Mouse (Mus musculus): ENCODE results near the gene Abca13. TPM values are rescaled to one million over a fixed set of nuclear protein-coding genes. Genes with fewer than 3 reads are reported as not detected.
"Not testable (repeated sequence)": the region's sequence is repeated elsewhere in the genome, so short reads cannot be mapped to it uniquely, and the experiment has no call there.

The Abca13 gene
- polyA plus RNA-seq, 1 experiment from 2014 or later, result 0.08 TPM

DNA sequence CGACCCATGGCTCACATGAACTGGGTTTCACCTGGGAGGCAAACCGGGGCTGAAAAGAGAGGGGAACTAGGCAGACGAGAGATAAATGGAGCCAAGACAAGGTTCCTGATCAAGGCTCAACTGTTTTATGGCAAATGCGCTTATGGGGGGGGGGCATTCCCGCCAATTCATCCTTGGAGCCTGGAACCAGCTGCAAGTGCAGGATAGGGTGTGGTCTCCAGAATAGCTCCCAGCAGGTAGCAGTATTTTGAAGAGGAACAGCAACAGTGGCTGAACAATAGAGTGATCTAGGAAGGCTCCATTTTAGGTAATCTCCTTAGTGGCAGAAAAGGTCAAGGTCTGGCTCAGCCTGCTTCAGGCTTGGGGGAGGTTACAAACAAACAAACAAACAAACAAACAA is 182.7 kb downstream of the Abca13 start:
- not testable (repeated sequence) for ATAC-seq (replicated peaks; ENCODE audit: insufficient number of reproducible peaks, low FRiP score, low TSS enrichment, low read depth); H3K27ac ChIP-seq (replicated peaks; ENCODE audit: low read depth, low read length); H3K9me3 ChIP-seq (replicated peaks; ENCODE audit: control insufficient read depth, low read length); H3K36me3 ChIP-seq (replicated peaks; ENCODE audit: control insufficient read depth, insufficient read depth, low read depth, low read length); H3K4me1 ChIP-seq (ENCODE audit: control insufficient read depth, insufficient read depth, low read length); DNase-seq (ENCODE audit: low spot score); H3K9ac ChIP-seq (replicated peaks; ENCODE audit: low read length); H3K27me3 ChIP-seq (ENCODE audit: control insufficient read depth, insufficient read depth, low read length); H3K4me3 ChIP-seq (ENCODE audit: low read depth, low read length); H3K4me2 ChIP-seq (ENCODE audit: low read depth, low read length)
- WGBS, result 75% methylated on average over 5 of the region's 5 CpGs

DNA sequence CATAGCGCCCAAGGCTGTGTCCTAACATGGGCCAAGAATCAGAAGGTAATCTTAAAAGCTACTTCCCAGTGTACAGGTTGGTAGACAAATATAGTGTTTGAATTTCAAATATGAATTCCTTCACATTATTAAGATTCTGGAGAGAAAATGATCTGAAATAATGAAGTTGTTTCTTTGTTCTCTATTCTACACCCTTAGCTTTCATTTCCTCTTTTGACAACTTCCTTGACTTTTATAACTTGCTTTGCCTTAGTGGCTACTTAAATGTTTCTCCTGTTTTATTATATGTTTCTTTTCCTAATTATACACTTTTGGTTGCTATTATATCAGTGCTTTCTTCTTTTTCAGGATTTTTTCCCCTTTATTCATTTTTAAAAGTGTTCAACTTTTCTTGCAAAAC is 196.8 kb downstream of the Abca13 start:
- Histone ChIP-seq H3K36me3 (replicated peaks; ENCODE audit: control insufficient read depth, insufficient read depth, low read depth, low read length) (no peaks in the 10 kb centered on the region), H3K27ac (replicated peaks; ENCODE audit: low read depth, low read length) (no peak overlapping the region), H3K27me3 (ENCODE audit: control insufficient read depth, insufficient read depth, low read length) (no peaks in the 10 kb centered on the region), H3K4me1 (ENCODE audit: control insufficient read depth, insufficient read depth, low read length) (no peaks in the 10 kb centered on the region), H3K9ac (replicated peaks; ENCODE audit: low read length) (no peak overlapping the region), H3K9me3 (replicated peaks; ENCODE audit: control insufficient read depth, low read length) (no peaks in the 10 kb centered on the region), H3K4me2 (ENCODE audit: low read depth, low read length) (no peak overlapping the region), H3K4me3 (ENCODE audit: low read depth, low read length) (no peak overlapping the region)
- ATAC-seq (replicated peaks; ENCODE audit: insufficient number of reproducible peaks, low FRiP score, low TSS enrichment, low read depth), result no peak
- WGBS, result 91% methylated on average over 1 of the region's 1 CpGs
- DNase-seq (ENCODE audit: low spot score), result no peak

DNA sequence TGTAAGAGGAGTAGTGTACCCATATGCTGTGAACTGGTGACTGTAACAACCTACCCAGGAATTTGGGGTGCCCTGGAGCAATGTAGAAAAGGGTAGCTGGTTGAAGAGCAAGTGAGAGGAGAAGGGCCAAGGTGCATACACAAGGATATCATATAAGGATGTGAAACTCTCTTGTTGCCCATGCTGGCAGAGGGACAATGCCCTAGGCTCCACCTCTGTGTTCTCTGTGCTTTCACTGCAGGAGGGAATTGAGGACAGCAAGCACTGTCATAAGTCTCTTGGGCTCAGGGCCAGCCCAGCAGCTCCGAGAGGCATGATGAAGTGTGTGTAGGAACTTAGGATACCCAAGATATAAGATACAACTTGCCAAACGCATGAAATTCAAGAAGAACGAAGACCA is 225.2 kb downstream of the Abca13 start:
- Histone ChIP-seq H3K36me3 (replicated peaks; ENCODE audit: control insufficient read depth, insufficient read depth, low read depth, low read length) (no peaks in the 10 kb centered on the region), H3K9ac (replicated peaks; ENCODE audit: low read length) (no peak overlapping the region), H3K27me3 (ENCODE audit: control insufficient read depth, insufficient read depth, low read length) (no peaks in the 10 kb centered on the region), H3K27ac (replicated peaks; ENCODE audit: low read depth, low read length) (no peak overlapping the region), H3K4me1 (ENCODE audit: control insufficient read depth, insufficient read depth, low read length) (no peaks in the 10 kb centered on the region), H3K4me2 (ENCODE audit: low read depth, low read length) (no peak overlapping the region), H3K9me3 (replicated peaks; ENCODE audit: control insufficient read depth, low read length) (no peaks in the 10 kb centered on the region), H3K4me3 (ENCODE audit: low read depth, low read length) (no peak overlapping the region)
- DNase-seq (ENCODE audit: low spot score) (no peak), ATAC-seq (replicated peaks; ENCODE audit: insufficient number of reproducible peaks, low FRiP score, low TSS enrichment, low read depth) (no peak)
- 85% methylated on average over 3 of the region's 3 CpGs for WGBS

DNA sequence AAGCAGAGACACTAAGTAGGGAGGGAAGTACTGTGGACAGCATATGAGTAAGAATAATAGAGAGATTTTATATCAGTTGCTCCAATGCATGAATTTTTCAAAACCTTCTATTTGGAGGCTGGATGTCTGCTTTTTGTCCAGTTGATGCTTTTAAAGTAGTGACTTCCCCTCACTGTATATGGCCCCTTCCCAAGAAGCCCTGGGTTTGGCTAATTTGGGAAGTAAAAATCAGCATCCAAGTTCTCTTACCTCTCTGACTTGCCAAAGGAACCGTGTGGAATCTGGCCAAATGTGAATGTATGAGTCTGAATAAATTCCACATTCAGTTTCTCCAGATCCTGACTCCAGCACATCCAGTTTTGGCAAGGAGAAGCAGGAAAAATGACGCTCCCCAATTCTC is 228.5 kb downstream of the Abca13 start:
- no peaks in the 10 kb centered on the region for H3K4me1 ChIP-seq (ENCODE audit: control insufficient read depth, insufficient read depth, low read length)
- no peak for ATAC-seq (replicated peaks; ENCODE audit: insufficient number of reproducible peaks, low FRiP score, low TSS enrichment, low read depth)
- H3K36me3 ChIP-seq (replicated peaks; ENCODE audit: control insufficient read depth, insufficient read depth, low read depth, low read length), result no peaks in the 10 kb centered on the region
- no peak overlapping the region for H3K9ac ChIP-seq (replicated peaks; ENCODE audit: low read length)
- H3K27ac ChIP-seq (replicated peaks; ENCODE audit: low read depth, low read length), result no peak overlapping the region
- H3K27me3 ChIP-seq (ENCODE audit: control insufficient read depth, insufficient read depth, low read length), result no peaks in the 10 kb centered on the region
- WGBS, result 71% methylated on average over 2 of the region's 2 CpGs
- DNase-seq (ENCODE audit: low spot score), result no peak
- no peak overlapping the region for H3K4me3 ChIP-seq (ENCODE audit: low read depth, low read length)
- H3K9me3 ChIP-seq (replicated peaks; ENCODE audit: control insufficient read depth, low read length), result no peaks in the 10 kb centered on the region
- no peak overlapping the region for H3K4me2 ChIP-seq (ENCODE audit: low read depth, low read length)

DNA sequence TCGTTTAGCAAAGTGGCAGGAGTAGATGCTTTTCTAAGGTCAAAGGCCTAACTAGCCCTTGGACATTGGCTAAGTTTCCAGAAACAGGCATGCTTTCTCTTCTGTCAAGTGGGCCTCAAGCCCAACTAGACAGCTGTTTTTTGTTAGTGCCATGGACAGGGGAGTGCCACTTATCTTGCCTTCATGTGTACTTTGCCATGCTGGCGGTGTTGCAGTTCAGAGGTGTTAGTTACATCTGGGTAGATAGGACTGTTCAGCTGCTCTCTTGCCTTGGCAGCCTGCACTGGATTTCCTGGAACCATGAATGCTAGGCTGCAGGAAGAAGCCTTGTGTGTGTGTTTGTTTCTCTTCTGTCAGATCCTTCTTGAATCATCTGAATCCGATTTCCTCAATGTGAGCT is 235.7 kb downstream of the Abca13 start:
- H3K9me3 ChIP-seq (replicated peaks; ENCODE audit: control insufficient read depth, low read length), result no peaks in the 10 kb centered on the region
- ATAC-seq (replicated peaks; ENCODE audit: insufficient number of reproducible peaks, low FRiP score, low TSS enrichment, low read depth), result no peak
- no peaks in the 10 kb centered on the region for H3K27me3 ChIP-seq (ENCODE audit: control insufficient read depth, insufficient read depth, low read length)
- H3K4me3 ChIP-seq (ENCODE audit: low read depth, low read length), result no peak overlapping the region
- WGBS, result 68% methylated on average over 3 of the region's 3 CpGs
- H3K9ac ChIP-seq (replicated peaks; ENCODE audit: low read length), result no peak overlapping the region
- H3K4me1 ChIP-seq (ENCODE audit: control insufficient read depth, insufficient read depth, low read length), result no peaks in the 10 kb centered on the region
- DNase-seq (ENCODE audit: low spot score), result no peak
- H3K27ac ChIP-seq (replicated peaks; ENCODE audit: low read depth, low read length), result no peak overlapping the region
- no peaks in the 10 kb centered on the region for H3K36me3 ChIP-seq (replicated peaks; ENCODE audit: control insufficient read depth, insufficient read depth, low read depth, low read length)
- H3K4me2 ChIP-seq (ENCODE audit: low read depth, low read length), result no peak overlapping the region

DNA sequence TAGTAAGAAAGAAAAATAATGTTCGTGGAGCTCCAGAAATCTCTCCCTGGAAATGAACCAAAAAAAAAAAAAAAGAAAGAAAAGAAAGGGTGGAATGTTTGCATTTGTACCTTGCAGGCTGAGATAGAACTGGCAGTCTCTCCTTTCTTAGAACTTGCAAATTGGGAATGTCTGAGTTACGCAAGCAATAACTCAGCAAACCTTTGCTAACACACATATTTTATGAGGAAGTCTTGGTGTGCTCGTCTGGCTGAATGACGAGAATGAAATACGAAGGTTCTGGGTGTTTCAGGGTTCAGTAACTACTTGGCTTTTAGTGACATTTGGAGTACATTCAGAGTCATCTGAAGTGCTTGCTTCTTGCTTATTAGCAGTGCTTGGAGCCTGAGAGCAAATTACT is 241.1 kb downstream of the Abca13 start:
- Histone ChIP-seq H3K4me3 (ENCODE audit: low read depth, low read length) (no peak overlapping the region), H3K27ac (replicated peaks; ENCODE audit: low read depth, low read length) (no peak overlapping the region), H3K9me3 (replicated peaks; ENCODE audit: control insufficient read depth, low read length) (no peaks in the 10 kb centered on the region), H3K27me3 (ENCODE audit: control insufficient read depth, insufficient read depth, low read length) (no peaks in the 10 kb centered on the region), H3K4me1 (ENCODE audit: control insufficient read depth, insufficient read depth, low read length) (no peaks in the 10 kb centered on the region), H3K36me3 (replicated peaks; ENCODE audit: control insufficient read depth, insufficient read depth, low read depth, low read length) (no peaks in the 10 kb centered on the region), H3K4me2 (ENCODE audit: low read depth, low read length) (no peak overlapping the region), H3K9ac (replicated peaks; ENCODE audit: low read length) (no peak overlapping the region)
- WGBS, result 89% methylated on average over 5 of the region's 5 CpGs
- ATAC-seq (replicated peaks; ENCODE audit: insufficient number of reproducible peaks, low FRiP score, low TSS enrichment, low read depth) (no peak), DNase-seq (ENCODE audit: low spot score) (no peak)

DNA sequence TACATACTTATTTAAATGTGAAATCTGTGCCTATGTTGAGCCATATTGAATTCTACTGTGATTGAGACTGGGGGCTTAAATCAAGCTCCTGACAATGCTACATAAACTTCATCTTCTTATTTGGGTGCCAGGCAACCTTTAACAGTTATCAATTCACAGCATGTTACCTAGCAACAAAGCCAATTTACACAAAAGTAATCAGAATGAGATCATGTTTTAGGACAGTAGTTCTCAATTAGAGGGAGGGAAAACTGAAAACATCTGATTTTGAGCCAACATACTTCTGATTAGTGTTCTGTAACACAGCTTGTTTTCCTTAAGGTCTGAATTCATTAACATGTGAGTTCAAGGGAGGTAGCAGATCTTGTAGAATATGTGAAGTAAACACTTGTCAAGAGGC is 244.9 kb downstream of the Abca13 start:
- no peak for ATAC-seq (replicated peaks; ENCODE audit: insufficient number of reproducible peaks, low FRiP score, low TSS enrichment, low read depth)
- Histone ChIP-seq H3K4me1 (ENCODE audit: control insufficient read depth, insufficient read depth, low read length) (no peaks in the 10 kb centered on the region), H3K9me3 (replicated peaks; ENCODE audit: control insufficient read depth, low read length) (no peaks in the 10 kb centered on the region), H3K4me3 (ENCODE audit: low read depth, low read length) (no peak overlapping the region), H3K9ac (replicated peaks; ENCODE audit: low read length) (no peak overlapping the region), H3K27me3 (ENCODE audit: control insufficient read depth, insufficient read depth, low read length) (no peaks in the 10 kb centered on the region), H3K4me2 (ENCODE audit: low read depth, low read length) (no peak overlapping the region), H3K27ac (replicated peaks; ENCODE audit: low read depth, low read length) (no peak overlapping the region), H3K36me3 (replicated peaks; ENCODE audit: control insufficient read depth, insufficient read depth, low read depth, low read length) (no peaks in the 10 kb centered on the region)
- DNase-seq (ENCODE audit: low spot score), result no peak

DNA sequence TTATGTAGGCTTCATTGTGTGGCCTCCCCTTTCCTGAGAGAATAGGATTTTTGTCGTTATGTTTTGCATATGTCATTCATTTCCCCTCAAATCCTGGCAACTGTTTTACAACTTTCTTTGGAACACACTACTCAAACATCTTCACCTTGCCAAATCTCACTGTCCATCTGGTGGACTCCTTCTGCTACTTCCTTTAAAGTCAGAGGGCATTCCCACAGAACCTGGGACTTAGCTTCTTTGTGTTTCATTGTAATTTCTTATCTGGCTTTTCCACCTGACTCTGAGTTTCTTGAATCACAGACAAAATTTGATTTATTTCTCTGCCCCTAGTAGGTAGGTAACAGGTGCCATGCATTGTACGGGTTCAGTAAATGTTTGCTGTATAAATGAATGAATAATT is 248.0 kb downstream of the Abca13 start:
- no peak overlapping the region for H3K4me3 ChIP-seq (ENCODE audit: low read depth, low read length)
- H3K9me3 ChIP-seq (replicated peaks; ENCODE audit: control insufficient read depth, low read length), result no peaks in the 10 kb centered on the region
- H3K4me2 ChIP-seq (ENCODE audit: low read depth, low read length), result no peak overlapping the region
- 85% methylated on average over 2 of the region's 2 CpGs for WGBS
- DNase-seq (ENCODE audit: low spot score) (no peak), ATAC-seq (replicated peaks; ENCODE audit: insufficient number of reproducible peaks, low FRiP score, low TSS enrichment, low read depth) (no peak)
- no peak overlapping the region for H3K27ac ChIP-seq (replicated peaks; ENCODE audit: low read depth, low read length)
- no peaks in the 10 kb centered on the region for H3K27me3 ChIP-seq (ENCODE audit: control insufficient read depth, insufficient read depth, low read length)
- no peaks in the 10 kb centered on the region for H3K4me1 ChIP-seq (ENCODE audit: control insufficient read depth, insufficient read depth, low read length)
- H3K9ac ChIP-seq (replicated peaks; ENCODE audit: low read length), result no peak overlapping the region
- no peaks in the 10 kb centered on the region for H3K36me3 ChIP-seq (replicated peaks; ENCODE audit: control insufficient read depth, insufficient read depth, low read depth, low read length)

DNA sequence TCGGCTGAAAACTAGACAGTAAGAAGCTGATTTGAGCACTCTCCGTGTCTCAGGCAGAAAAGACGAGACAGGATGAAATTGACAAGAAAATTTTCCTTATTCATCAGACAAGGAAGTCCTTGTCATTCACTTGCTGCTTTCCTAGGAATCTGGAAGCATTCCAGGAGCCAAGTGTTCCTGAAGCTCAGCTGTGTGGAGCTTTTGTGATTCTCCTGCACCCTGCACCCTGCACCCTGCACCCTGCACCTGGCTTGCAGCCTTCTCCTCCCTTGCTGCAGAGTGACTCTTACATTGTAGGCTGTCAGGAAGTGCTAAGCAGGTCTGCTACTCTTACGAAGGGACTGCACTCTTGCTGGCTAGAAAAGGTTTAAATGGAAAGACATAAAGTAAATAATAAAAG is 249.4 kb downstream of the Abca13 start:
- H3K9me3 ChIP-seq (replicated peaks; ENCODE audit: control insufficient read depth, low read length), result no peaks in the 10 kb centered on the region
- H3K36me3 ChIP-seq (replicated peaks; ENCODE audit: control insufficient read depth, insufficient read depth, low read depth, low read length), result no peaks in the 10 kb centered on the region
- H3K4me1 ChIP-seq (ENCODE audit: control insufficient read depth, insufficient read depth, low read length), result no peaks in the 10 kb centered on the region
- H3K9ac ChIP-seq (replicated peaks; ENCODE audit: low read length), result no peak overlapping the region
- ATAC-seq (replicated peaks; ENCODE audit: insufficient number of reproducible peaks, low FRiP score, low TSS enrichment, low read depth), result no peak
- H3K27me3 ChIP-seq (ENCODE audit: control insufficient read depth, insufficient read depth, low read length), result no peaks in the 10 kb centered on the region
- no peak overlapping the region for H3K4me3 ChIP-seq (ENCODE audit: low read depth, low read length)
- no peak overlapping the region for H3K4me2 ChIP-seq (ENCODE audit: low read depth, low read length)
- 62% methylated on average over 4 of the region's 4 CpGs for WGBS
- DNase-seq (ENCODE audit: low spot score), result no peak
- no peak overlapping the region for H3K27ac ChIP-seq (replicated peaks; ENCODE audit: low read depth, low read length)
